Mouse (Mus musculus) neural tube, embryonic 10.5 days (tissue): ENCODE measurements at regions not wholly inside any gene's neighbourhood (a gene's known extent, or its start where the extent isn't known, plus 50 kb on each side); places are given as distances from the start of the nearest gene placed in this dataset.
"Not testable (repeated sequence)": the region's sequence is repeated elsewhere in the genome, so short reads cannot be mapped to it uniquely, and the experiment has no call there.

Experiments used
- DNase-seq: peaks from one replicate; pipeline ENCODE4 v3.0.0-alpha.2; 2017; ENCODE audit warnings: low spot score; ENCODE audit errors: extremely low spot score

DNA sequence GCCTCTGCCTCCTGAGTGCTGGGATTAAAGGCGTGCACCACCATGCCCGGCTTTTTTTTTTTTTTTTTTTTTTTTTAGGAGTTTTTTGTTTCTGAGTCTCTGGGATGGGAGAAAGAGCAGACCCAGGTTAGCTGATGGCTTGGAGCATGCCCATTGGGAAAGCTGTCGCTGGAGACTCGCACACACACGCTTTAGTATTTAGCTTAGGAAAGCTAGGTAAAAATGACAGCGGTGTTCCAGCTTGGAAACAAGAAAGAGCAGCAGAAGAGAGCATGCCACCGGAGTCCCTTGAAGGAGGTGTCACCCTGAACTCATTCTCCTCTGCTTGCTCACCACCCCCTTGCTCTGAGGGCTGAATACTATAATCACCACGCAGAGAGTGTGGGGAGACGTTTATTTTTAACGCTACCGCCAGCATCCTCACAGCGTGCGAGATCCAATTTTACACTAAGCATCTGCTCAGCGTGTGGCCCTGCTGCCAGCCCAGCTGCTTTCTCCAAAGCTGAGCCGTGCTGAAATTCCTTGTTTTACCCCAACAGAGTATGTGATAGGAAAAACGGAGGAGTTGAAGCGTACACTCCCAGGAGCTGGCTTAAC, 95.9 kb upstream of the Map3k1 start:
- DNase-seq: no peak

DNA sequence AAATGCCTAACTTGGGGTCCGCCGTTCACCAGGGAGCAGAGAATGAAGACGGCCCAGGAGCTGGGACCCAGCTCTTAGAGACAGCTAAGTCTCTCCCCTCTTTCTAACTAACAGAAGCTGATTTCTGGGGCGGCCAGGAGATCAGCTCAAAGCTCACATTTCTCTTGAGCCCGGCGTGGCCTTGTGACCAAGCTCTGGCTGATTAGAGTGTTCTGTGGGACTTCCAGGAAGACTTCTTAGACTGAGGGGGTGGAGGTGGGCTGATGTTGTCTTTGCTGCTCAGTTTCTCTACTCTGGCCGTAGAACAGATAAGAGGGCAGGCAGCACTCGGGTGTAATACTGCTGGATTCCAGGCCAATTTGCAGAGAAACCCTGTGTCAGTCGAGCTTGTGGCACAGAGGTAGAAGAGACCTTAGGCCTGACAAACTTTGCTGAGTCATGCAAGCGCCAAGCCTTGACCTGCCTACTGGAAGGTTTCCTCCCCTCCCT, 96.5 kb upstream of the Map3k1 start:
- DNase-seq: peak; percentile 44

DNA sequence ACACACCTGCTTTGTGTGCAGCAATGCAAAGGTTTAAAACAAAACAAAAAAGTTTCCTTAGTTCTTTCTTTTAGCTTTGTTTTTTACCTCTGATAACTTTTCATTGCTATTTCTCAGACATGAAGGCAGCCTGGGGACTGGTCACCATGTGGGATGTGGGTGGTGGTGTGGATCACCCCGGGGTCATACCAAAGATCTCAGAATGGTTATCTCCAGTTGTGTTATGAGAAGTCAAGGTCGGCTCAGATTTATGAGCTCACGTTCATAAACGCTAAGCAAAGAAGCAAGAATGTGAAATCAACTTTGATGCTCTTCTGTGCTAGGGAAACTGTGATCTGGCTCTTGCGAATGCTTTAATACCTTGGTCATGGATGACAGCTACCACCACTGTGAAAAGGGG, 102.3 kb upstream of the Map3k1 start:
- no peak for DNase-seq

GRCm38 (mm10) chr13:111911661-111912312, 103.0 kb upstream of the Map3k1 start:
- DNase-seq: no peak

DNA sequence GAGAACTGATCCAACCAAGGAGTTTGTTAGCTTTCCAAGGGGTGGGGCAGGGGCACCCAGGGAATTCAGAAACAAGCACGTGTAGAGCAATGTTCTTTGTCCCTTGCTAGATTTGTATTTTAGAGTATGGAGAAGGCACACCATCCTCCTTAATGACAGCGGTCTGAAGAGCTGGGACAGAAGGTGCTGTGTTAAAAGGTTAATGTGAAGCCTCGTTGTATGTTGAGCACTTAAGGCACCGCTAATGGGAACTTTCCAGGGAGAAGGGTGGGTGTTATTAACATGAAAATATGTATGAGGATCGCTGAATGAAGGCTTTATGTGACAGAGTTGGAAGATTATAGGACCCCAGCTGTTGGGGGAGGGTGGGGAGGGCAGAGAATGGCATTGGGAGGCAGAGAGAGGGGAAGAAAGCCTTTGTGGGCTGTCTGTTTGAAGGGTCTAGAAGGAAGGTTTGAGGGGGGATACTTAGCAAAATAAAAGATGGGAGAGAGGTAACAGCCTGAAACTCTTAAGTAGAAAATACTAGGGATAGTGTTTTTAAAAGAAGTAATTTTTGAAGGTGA, 105.6 kb upstream of the Map3k1 start:
- DNase-seq: no peak

- DNase-seq: not testable (repeated sequence)
These were observed 110.6 kb upstream of the Map3k1 start for GRCm38 (mm10) chr13:111919417-111919816.

- no peak for DNase-seq
These were observed 111.7 kb upstream of the Map3k1 start for GRCm38 (mm10) chr13:111920534-111920933.

DNA sequence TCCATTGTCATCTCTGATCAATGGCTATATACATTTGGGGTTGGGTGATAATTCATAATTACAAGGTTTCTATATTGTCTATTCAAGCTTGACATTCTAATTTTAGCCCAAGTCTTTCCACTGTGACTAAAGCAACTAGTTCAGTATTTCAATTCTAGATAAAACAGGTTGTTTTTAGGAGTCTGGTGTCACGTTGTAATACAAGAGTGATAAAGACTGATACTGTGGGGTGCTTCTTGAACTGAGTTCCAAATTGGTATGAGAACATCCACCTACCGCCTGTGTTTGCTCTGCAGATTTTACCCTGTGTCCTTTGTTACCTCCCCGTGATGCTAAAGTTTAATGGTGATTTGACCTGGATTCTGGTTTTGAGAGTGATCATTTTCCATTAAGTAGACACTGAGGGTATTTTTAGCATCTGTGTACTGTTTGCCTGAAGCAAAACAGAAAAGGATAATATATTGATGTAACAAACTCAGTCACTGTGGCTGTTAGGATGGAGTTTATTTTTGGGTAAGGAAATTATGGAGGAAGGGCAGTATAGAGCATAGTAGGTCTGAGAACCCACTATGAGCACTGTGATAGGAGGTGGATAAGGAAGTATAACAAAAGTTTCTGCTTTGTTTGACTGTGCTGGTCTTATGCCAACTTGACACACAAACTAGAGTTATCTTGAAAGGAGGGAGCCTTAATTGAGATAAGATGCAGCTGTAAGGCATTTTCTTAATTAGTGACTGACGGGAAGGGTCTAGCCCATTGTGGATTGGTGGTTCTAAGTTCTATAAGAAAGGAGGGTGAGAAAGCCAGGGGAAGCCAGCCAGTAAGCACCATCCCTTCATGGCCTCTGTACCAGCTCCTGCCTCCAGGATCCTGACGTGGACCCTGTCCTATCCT, 112.6 kb upstream of the Map3k1 start:
- DNase-seq: no peak

DNA sequence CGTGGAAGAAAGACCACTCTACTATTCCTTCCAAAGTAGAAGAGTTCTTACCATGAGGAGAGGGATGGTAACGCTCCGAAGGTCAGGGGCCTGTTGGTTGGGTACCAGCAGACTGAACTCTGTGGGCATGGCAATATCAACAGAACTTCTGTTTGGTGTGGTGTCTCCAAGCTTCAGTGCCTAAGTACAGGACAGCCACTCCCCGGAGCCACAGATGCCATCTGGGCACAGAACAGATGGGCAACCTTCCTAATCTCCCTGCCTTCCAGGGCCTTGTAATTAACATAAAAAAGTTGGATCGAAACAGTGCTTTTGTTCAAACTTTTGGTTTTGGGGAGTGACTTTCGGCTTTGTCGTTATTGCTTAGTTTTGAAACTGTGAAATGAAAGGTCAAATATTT, 116.6 kb upstream of the Map3k1 start:
- DNase-seq: no peak

GRCm38 (mm10) chr13:111926801-111927200, 118.0 kb upstream of the Map3k1 start:
- DNase-seq: no peak

GRCm38 (mm10) chr13:111927489-111927888, 118.7 kb upstream of the Map3k1 start:
- no peak for DNase-seq

GRCm38 (mm10) chr13:111928636-111929544, 120.1 kb upstream of the Map3k1 start:
- DNase-seq: no peak

- DNase-seq: no peak
These were observed 121.1 kb upstream of the Map3k1 start for GRCm38 (mm10) chr13:111929908-111930307.

GRCm38 (mm10) chr13:111932464-111932863, 123.7 kb upstream of the Map3k1 start:
- DNase-seq: no peak

DNA sequence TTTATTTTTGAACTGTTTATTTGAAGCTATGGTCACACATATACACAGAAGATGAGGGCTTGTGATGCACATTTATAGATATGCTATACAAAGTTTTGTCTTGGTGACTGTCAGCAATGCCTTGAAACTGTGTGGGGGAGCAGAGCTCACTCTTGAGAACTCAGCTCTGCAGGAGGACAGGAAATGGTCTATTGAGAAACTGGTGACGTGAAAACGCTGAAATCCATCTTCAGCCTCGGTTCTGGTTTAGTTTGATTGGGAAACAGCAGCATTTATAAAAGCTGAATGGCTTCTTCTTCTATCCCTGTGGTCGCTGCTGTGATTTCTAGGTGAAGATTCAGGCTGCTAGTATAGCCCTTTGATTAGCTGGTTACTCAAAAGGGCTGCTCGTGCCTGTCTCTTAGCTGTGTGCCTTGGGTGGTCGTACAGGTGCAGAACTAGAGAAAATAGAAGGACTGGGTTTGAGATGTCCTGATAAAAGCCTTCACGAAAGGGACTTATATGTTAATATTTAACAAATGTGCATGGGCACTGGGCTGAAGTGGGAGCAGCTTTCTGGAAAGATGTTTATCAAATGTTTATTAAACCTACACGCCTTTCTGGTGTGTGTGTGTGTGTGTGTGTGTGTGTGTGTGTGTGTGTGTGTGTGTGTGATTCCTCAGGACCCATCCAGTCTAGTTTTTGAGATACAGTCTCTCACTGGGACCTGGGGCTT, 124.9 kb upstream of the Map3k1 start:
- no peak for DNase-seq

GRCm38 (mm10) chr13:111935721-111936080, 126.9 kb upstream of the Map3k1 start:
- no peak for DNase-seq

DNA sequence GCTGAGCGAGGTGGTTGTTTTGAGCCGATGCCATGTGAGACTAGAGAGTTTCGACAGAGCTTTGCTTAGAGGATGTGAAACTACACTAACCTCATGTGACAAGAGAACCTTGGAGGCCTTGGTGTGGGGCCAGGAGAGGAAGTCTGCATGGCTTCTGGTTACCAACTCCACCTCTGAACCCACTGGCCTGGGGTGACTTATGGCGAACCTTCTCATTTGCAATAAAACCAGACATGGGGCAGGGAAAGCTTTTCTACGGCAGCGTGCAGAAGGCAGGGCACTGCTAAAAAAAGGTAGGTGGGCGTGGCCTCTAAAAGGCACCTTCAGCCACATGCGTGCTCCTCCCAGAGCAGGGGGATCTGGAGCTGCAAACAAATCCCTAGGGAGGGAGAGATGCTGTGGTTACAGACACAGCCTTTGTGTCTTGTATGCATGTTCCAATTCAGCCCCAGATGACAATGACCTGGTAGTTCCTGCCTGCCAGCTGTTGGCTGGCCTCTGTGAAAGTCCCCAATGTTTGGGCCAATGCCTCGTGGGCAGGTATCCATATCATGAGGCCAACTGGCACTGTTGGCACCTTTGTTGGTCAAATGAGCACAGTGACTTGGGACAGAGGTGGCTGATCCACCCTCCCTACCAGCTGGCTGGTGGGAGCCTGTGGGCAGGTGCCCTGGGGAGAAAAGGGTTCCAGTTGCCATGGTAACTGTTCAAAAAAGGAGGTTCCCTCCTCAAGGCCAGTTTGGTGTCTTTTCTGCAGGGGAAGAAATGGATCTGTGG, 127.5 kb upstream of the Map3k1 start:
- no peak for DNase-seq

DNA sequence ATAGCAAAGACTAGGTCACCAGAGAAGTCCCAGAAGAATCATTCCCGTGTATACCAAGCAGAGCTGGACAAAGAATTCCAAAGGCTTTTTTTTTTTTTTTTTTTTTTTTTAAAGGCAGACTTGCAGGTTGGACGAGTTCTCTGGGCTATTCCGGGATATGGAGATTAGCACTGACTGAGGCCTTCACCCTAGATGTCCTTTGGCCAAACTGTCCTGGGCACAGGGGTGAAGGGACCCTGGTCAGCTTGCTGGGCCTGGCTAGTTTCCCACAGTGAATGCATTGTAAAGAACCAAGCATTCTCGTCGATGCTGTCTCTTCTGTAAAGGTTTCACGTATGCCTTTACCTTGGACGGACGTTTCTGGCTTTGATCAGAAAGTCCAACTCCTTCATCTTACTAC, 128.2 kb upstream of the Map3k1 start:
- no peak for DNase-seq

GRCm38 (mm10) chr13:111938896-111939422, 130.2 kb upstream of the Map3k1 start:
- no peak for DNase-seq
